Mouse (Mus musculus) cerebellum, adult 9-10 months (tissue): Measurements from ENCODE around the gene Ankrd44.

Source experiments
- DNase-seq: peaks from one replicate; pipeline ENCODE4 v3.0.0; 2022

The Ankrd44 gene

DNA sequence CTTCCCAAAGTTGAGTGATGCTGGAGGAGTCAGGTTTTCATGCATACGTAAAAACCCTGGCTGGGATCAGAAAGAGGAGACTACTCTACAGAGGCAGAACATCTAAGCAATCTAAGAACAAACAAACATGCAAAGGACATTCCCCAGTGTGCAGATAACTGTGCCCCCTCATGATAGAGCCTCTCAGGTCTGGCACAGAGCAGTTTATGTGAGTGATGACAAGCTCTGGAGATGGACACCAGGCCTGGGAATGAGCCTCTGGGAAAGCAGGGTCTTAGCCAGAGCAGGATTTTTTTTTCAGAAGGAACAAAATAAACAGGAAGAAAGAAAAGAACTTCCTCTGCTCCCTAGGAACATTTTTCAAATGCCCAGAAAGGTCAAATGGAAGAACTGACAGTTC is 176.2 kb downstream of the Ankrd44 start:
- DNase-seq = no peak

DNA sequence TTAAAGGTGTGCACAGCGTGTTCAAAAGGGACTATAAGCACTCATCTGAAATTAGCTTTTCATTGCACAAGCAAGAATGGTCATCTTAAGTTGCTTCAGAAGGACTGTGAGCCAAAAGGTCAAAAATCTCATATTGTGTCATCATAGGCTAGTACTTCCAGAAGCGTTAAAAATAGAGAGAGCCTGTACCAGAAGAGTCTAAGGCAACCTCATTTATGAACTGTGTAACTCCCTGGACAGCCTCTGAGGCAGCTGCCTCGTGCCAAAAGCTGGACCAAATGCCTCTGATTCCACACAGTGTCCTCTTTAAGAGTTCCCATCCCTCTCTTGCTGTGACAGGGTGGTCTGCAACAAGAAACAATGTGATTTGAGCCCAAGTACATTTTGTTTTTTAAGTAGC is 176.7 kb downstream of the Ankrd44 start:
- DNase-seq = no peak

DNA sequence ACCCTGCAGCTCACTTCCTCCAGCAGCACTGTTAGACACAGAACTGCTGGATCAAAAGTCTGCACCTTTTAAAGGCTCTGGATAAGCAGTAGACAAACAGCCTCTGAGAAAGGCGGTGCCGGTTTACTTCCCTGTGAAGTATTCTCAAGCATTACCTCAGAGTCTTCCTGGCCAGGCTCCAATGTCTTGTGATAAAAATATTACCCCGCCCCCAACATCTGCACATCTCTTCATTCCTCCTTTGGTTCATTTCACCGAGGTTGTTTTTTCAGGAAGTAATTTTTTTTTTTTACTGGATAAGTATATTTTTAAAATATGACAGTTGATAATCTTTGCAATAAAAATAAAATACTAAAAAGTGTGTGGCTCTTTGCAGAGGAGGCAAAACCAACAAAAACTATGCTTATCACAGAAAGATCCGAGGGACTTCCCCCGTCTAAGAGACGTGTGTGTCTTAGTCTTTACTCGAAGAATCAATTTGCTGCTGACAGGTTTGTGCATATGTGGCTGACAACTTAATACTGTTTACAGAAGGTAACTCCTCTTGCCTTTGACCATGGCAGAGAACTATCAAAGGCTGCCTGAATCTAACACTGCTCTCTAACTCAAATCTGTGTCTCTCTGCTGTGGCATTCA is 178.3 kb downstream of the Ankrd44 start:
- no peak for DNase-seq

DNA sequence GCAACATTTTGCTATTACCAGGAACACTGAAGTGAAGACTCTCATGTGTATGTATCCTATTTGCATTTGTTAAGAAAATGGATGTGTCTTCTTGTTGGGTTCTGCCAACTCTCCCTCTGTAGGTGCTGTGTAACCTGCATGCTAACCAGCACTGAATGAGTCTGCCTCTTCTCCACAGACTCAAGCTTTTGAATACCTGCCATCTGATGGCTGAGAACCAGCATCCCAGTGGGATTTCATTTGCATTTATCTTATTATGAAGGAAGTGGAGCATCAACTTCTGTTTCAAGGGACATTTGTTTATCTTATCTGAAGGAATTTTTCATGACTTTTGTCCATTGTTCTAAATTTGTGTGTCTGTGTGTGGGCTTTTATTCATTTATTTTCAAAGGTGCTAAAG is 180.5 kb downstream of the Ankrd44 start:
- no peak for DNase-seq

DNA sequence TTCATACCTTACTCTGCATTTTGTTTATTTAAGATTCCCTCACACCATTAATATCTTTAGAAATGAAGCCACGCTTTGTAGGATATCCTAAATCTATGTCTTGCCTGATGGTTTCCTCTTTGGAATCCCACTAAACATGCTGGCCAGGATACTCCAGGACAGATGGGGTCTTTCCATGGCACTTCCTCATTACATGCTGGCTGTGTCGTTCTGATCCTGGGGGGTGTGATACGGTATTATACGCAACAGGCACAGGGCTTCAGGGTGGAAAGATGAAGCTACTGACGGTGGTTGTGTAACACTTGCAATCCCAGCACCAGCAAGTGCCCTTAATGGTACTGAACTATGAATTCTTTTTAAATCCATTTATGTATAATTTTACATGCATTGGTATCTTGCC is 182.0 kb downstream of the Ankrd44 start:
- no peak for DNase-seq

DNA sequence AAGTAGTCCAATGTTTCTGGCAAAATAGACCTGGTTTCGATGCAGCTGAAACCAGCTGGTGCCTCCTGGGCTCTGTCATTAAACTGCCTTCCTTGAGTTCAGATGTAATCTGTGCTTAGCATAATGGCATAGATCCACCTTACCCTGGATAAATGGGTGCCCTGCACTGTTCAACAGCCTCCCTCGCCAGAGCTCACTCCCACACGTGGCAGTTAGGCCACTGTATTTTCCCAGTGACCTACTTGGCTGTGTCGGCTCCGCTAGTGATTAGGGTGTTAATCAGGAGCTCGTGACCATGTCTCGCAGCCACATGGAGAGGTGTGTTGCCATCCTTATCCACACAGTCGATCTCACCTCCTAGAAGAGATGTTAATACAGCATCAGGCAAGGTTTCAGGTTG is 183.1 kb downstream of the Ankrd44 start:
- DNase-seq = no peak

DNA sequence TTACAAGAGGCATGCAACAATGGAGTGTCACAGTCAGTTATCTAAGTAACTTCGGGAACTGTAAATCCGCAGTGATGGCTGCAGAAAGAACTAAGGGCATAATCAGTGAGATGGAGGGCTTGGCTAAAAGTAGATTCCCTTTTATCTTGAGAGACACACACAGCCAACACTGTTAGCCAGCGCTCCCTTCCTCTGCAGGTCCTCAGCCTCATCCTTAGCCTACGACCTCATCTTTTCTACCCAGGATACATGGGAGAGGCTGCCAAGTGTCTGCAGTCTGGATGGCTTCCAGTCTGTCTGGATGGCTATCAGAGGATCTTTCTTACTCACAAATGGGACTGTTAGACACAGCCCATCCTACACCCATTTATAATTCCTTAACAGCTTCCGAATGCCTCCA is 185.3 kb downstream of the Ankrd44 start:
- DNase-seq = no peak

DNA sequence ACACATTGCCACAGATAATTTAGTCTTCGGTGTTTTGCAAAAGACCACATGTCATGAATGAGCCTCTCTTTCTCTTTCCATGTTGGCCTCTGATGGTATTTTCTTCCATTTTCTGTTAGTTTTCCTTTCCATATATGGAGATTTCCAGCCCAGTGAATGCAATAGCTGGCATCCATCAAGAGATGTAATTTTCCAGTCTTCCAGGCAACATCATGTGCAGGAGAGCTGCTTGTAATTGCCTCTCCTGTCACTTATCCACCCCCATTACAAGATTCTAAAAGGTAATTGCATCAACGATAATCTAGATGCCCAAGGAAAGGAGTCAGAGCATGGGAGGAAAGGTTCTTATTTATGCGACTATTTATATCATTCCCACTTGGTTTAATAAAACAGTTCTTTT is 188.7 kb downstream of the Ankrd44 start:
- no peak for DNase-seq

DNA sequence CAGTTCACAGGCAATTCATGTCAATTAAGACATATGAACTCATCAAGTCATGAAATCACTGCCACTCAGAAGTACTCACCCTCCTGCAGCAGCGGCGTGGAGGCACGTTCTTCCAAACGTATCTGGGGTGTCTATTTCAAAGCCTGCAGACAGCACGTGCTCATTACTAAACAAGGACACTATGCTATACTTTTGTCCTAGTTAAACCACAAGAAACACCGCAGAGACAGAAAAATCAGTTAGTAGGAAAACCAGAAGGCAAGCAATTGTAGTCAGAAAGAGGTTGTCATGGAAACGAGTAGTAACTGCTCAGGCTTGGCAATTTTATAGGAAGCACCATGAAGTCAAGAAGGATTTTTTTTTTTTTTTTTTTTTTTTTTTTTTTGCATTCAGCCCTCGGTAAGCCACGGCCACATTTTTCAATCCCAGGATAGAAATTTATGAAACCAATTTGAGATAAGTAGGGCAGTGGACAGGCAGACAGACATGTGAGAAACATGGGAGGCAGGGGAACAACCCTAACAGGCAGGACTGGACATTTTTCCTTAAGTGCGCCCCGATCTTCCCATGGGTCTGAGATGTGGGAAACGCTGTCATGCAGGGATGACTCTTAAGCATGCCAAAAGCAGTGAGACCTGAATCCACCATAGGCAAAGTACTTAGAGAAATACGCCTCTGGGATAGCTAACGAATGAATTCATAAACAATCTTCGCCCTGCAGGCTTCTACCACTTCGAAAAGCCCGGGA is 191.1 kb downstream of the Ankrd44 start:
- DNase-seq = no peak

DNA sequence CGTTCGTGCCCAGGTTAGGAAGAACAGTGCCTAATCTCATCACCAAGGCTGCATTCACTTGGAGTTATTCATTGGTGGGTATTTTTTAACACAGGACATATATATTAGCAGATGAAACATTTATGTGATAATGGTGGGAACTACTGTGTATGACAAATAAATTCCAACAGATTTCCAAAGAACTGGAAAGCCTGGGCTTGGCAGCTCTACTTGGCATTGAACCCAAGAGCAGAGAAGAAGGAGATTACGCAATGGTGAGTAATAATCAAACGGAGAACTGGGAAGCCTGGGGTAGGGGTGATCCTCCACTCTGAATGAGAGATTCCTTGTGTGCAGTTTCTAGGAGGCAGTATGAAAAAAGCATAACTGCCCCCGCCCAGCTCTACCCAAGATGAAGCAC is 196.9 kb downstream of the Ankrd44 start:
- no peak for DNase-seq

DNA sequence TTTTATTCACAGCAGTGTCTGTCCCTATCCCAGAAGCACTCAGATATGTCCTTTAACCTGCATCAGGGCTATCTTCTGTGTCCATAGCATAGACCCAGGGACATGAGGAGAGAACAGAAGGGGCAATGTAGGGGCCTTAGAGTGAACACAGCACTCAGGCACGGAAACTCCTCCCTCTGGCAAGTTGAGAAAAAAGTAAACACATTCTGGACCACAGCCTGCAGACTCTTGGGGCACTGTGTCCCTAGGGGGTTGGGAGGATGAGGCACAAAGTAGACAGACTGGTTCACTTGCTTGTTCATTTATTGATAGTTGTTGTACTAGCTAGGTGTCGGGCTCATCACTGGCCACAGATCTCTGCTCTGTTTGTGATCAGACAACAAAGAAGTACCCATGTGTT is 199.6 kb downstream of the Ankrd44 start:
- DNase-seq = no peak

DNA sequence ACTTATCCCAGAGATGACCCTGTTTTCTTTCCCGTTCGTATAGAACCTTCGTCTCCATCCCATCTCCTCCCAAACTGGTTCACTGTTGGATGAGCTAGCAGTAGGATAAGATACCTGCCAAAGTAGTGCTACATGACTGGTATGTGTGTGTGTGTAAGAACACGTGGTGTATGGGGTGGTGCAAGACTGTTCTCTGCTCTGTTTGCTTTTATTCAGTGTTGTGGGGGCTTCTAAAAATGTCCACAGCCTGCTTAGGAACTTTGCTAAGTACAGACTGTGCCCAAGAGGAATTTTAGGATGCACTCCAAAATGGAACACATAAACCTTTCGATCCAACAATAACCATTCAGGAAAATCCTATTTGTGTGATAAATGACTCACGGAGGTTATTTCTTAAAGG is 209.3 kb downstream of the Ankrd44 start:
- no peak for DNase-seq

DNA sequence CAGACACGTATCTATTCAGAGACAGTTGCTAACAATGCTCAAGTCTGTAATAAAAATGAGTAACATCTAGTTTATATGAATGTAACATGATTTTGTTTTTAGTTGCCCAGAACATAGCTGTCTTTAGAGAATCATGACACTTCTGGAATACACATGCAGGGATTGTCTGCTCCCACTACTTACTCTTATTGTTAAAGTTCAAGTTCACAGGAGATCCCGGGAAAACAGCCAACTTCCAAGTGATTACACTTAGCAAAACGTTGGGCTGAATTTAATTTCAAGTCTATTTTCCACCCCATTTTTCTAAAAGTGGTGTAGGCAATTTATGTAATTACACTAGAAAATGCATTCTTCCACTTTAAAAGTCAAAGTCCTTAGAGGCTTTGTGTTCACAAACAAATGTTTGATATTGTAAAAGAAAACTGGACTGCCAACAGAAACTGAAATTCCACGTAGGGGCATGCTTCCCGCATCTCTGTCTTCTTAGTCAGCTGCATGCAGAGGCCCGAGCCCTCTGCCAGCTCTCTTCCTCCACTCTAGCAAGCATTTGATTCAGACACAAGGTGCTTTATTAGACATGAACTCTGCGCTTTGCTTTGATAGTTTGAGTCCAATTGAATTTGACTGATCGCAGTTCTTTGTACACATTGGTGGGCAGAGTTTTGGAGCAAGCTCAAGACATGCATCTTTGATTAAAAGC is 211.0 kb downstream of the Ankrd44 start:
- no peak for DNase-seq

DNA sequence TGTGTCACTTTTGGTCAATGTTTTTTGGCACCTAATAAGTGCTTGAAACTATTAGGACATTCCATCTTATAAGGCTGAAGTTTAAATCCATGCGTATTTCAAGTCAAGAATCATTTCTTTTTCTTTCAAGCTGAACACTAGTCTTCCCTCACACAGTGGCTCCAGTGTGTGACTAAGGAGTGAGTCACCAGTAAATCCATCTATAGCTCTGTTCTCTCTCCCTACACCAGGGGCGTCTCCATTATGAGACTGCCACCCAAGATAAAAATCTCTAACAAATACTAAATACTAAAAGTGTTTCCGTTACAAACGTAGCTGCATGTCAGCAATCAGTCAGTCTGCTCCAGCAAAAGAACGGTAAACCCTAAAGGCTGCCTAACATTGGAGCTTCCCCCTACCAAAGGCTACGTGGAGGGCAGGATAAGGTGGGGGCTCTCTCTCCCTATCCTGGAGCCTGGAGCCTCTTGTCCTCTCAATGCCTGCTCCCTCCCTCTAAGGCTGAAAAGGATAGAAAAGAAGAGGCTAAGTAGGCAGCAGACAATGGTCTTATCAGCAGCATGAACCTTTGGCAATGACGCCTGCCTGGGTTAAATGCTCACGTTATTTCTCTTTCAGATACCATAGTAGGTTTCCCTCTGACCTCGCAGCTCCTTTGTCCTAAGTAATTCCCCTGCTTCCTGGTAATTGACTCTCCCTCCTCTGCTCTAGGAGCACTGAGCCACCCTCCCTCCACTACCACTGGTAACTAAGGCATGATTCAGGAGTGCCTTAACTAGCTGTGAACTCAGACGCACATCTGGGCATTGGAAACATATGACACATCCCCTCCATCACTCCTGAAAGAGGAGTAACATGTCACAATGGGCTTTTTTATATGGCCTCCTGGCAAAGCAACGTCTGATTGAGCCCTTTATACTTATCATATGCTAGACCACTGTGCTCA is 212.7 kb downstream of the Ankrd44 start:
- no peak for DNase-seq

DNA sequence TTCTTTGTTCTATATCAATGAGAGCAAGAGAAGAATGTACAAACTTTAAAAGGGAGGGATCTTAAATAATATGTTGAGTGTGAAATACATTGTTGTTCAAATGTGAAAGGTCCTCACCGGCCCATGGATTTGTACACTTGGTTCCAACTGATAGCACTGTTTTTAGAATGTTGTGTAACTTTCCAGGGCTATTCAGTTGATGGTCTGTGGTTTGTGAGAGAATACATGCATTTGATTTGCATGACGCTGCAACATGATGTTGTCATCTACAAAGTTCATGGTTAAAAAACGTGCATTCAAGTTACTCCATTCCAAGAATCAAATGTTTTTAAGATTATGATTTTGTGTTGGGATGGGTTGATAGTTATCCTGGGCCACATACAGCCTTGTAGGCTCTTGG is 214.6 kb downstream of the Ankrd44 start:
- no peak for DNase-seq

DNA sequence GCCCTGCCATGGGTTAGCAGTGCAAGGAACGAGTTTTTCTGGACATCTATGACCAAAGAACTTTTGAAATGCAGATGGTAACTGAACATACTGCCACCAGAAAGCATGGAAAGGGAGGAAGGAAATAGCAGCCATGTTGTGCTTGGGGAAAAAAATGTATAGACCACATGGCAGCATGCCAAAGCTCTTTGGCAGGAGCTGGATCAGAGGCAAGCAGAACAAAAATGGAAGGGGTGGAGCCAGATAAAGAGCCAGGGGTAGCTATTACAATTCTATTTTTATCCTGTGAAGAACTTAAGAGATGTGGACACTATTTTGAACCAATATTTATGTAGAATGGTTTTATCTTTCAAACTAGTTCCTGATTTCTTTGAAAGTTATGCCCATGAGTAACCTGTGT is 215.6 kb downstream of the Ankrd44 start:
- DNase-seq = no peak

DNA sequence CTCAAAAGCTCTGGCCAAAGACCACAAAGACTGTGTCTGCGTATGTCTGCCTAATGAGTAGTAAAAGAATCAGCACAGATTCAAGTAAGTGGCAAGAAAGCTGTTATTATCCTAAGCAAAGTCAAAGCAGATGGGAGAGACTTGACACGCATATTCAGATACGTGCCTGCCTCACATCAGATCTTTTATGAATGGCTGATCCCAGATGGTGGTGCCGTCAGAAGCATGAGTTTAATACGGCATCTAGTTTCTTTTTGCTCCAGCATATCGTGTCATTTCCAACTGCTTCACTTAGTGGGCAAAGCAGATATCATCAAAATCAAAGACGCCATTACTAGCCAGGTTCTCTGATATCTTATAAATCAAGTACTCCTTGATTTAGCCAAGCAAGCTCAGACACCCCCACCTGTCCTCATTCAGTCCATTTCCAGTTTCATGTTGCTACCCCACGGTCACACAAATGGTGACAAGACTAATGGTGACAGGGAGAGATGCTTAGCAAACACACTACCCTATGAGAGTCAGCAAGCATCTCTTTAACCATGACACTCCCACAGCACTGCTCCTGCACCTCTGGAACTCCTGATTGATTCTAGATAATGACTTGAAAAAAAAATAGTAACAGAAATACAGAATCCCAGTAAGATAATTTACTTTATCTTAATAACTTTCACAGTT is 218.2 kb downstream of the Ankrd44 start:
- no peak for DNase-seq

DNA sequence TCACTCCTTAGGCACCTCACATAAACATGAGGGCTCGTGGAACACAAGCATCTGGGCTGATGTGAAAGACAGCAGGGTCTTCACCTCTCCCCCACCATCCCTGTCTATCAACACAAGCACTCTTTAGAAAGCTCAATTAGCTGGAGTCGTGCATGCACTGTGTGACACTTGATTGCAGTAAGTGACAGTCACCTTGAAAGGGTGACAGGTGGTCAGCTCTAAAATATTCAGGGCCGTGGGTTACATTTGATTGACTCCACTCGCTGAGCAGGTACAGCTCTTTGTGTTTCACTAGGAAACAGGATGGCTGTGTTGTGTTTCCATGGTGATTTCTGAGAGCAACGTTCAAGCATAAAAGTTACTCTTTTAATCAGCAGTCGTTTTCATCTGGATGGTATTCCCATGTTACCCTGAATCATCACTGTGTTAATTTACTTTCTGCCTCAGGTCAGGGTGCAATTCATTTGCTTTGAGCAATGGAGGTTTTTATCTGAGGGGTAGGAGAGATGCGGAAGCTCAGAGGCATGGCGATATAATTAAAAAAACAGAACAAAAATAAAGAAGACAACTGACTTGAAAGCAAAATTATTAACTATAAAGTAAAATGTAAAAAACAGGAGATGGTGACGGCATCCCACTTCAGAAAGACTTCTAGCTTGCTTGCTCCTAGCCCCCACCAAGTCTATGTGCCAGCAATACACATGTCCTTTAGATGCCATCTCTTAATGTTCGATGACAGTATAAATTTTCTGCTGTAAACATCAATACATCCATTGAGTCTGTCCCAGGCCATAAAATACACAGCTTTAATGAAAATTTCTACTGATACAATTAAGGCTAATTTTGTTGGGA is 218.9 kb downstream of the Ankrd44 start:
- no peak for DNase-seq

DNA sequence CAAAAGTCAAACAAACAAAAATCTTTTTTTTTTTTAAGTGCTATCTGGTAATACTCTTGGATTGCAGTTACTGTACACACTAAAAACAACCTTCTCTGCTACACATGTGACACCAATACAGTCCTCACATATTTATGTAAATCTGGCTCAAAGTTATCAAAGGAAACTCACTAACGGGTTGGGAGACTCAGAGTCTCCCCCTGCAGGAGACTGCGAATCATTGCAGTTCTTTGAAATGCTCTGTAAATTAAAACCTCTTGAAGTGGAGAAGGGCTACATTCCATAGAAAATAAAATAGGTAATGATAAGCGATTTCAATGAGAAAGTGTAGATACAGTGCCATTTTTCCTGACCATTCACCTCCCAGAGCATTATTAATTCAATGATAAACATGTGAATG is 219.6 kb downstream of the Ankrd44 start:
- no peak for DNase-seq

DNA sequence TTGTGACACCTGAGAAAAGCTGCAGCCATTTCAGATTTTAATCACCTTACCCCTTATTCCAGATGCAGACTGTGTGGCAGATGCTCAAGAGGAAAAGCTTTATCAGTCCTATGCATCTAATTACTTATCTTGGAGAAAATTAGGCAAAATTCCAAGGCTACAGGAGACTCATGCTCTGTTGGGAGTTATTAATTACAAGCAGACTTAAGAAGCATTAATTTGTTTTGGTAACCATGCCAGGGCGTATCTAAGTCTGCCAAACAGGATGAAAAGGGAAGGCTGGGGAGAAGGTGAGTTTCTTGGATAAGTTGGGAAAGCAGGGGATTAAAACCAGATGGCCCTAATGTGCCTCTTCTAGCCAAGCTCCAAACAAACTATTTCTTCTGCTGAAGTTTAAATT is 222.7 kb downstream of the Ankrd44 start:
- DNase-seq = no peak

DNA sequence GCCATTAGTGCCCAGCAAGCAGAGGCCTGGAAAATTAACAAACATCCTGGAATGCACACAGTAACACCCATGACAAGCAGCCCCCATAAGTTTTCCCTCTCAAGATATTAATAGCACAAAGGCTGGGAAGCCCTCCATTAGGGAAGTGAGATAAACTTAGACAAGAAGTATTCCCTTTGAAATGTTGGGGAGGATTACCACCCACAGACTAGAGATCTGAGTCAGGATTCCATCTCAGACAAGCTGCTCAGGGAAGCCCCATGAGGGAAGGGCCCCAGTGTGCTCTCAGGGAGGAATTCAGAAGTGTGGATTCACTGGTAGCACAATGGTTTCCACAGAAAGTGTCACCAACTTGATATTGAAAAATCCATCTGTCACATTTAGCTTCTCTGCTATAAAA is 223.3 kb downstream of the Ankrd44 start:
- no peak for DNase-seq

DNA sequence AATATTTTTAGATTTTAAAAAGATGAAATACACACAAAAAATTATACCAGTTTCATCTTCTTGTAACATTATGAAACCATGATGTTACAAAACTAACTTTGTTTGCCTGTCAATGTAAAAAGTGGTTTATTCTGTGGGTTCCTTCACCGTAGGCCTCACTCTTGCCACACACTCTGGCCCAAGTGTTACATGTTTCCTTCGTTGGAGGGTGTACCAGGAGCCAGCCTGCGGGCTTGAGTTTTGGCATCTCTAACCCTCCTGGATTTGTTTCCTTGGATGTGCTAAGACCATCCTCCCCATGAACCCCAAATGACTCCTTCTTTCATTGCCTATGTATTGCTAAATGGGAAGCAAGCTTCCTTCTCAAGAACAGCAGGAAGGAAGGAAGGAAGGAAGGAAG is 230.8 kb downstream of the Ankrd44 start:
- no peak for DNase-seq
